Mouse (Mus musculus) liver, adult 2 months (tissue): ENCODE data around the gene Phf6.

Source experiments
- CTCF ChIP-seq: fragments of 200-500 bp; IDR thresholded peaks from 2 replicates; pipeline ENCODE4 v1.5.1; 2011; ENCODE audit warnings: low read depth, low read length, control low read depth
- POLR2A ChIP-seq: fragments of 200-500 bp; IDR thresholded peaks from 2 replicates; pipeline ENCODE4 v1.6.1; 2011; ENCODE audit warnings: low read length, control low read depth; ENCODE audit not compliant: insufficient read depth; ENCODE audit errors: extremely low read depth

DNA sequence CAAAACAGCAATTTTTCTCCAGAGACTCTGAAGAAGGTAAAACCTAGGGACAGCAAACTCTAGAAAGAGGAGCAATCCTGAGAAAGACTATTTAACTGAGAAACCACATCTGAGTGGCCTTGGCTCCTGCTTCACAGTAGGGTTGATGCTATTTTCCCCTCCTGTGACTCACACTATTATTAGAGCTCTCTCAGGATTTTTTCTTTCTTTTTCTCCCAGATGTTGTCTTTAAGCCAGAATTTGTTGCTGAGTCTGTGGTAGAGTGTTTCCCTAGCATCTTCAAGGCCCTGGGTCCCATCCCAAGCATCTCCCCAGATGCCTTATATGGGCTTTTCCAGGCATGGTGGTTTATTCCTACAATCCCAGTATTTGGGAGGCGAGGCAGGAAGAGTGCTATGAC, 60.1 kb downstream of the Phf6 start:
- TF ChIP-seq POLR2A: no peak
- TF ChIP-seq CTCF: no peak
